Comparison of ENCODE assay signal across 8 mouse cellular contexts in the genomic region with DNA sequence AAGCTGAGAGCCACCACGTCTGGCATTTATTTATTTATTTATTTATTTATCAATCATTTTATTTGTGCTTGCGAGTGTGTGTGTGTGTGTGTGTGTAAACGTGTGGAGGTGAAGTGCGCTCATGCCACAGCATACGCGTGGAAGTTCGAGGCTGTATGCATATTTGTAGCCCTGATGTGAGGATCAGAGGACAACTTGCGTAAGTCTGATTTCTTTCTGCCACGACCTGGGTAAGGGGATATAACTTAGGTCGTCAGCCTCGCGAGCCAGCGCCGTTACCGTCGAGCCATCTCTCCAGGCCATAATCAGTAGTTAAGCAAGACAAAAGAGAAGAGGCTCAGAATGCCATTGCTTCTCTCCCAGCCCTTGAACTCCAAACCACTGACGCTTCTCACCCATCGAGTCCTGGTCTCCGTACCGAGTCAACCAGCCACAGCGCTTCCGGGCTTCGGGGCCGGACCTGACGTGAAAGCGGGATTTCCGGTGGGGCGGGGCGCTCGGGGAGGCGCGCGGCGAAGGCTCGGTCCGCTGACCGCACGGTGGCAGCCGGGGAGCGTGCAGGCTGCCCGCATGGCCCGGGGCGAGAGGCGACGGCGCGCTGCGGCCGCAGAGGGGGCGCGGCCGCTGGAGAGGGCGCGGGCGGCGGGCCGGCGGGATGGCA. TPM values are rescaled to one million over a fixed set of nuclear protein-coding genes. Genes with fewer than 3 reads are reported as not detected.
DNase-seq lines count a peak whose midpoint lies in the region; ATAC-seq and TF ChIP-seq lines count a peak whose summit lies in the region.

Gene Mogs (plus strand): TSS at position 486 of the 661 bp plus-strand sequence.

- H3K4me1 ChIP-seq in G1E (ENCODE audit: insufficient read depth, low read depth, low read length): peaks cover 82% of the 10 kb centered on the region
- H3K4me1 ChIP-seq in cerebellum, adult 2 months (ENCODE audit: control insufficient read depth, insufficient read depth, low read length): peaks cover 14% of the 10 kb centered on the region
- peaks cover 2% of the 10 kb centered on the region; the same call in 1 of the 2 replicates for H3K4me1 ChIP-seq in forebrain, postnatal 0 days (ENCODE audit: insufficient read depth)
- H3K4me1 ChIP-seq in lung, embryonic 14.5 days (ENCODE audit: insufficient read depth): peaks cover 9% of the 10 kb centered on the region

- no peak for TF ChIP-seq CTCF in G1E (IDR thresholded peaks at IDR 0.05; ENCODE audit: low read depth, low read length)
- TF ChIP-seq CTCF in cerebellum, adult 2 months (IDR thresholded peaks at IDR 0.05; ENCODE audit: borderline replicate concordance, insufficient read depth, low read depth, low read length): peak; percentile 27; the same call in 1 of the 2 replicates
- TF ChIP-seq CTCF in forebrain, postnatal 0 days (IDR thresholded peaks at IDR 0.05; ENCODE audit: low read depth): peak; percentile 53
- TF ChIP-seq CTCF in layer of hippocampus, adult 2 months (conservative IDR thresholded peaks at IDR 0.05): peak; percentile 61
- TF ChIP-seq CTCF in lung, embryonic 14.5 days (IDR thresholded peaks at IDR 0.05; ENCODE audit: low read depth): 0 out of 2 replicates have a peak, but pooled peaks have one; percentile 27

- H3K9ac ChIP-seq in forebrain, postnatal 0 days: peak within 1 kb of the TSS; percentile 76
- H3K9ac ChIP-seq in lung, embryonic 14.5 days: peak within 1 kb of the TSS; percentile 85

- peak; percentile 96 for DNase-seq in G1E (ENCODE audit: low spot score)
- DNase-seq in cerebellum, adult 2 months: peak; percentile 93
- DNase-seq in forebrain, postnatal 0 days: peak; percentile 90
- DNase-seq in heart, postnatal 36 days: peak; percentile 95 to 96
- DNase-seq in layer of hippocampus, adult 2 months (ENCODE audit: low spot score in 2 of 2): peak; percentile 92 to 94
- DNase-seq in lung, embryonic 14.5 days: peak; percentile 96
- DNase-seq in thymus, adult 18-20 months: peak; percentile 87 to 88

- TF ChIP-seq POLR2A in cerebellum, adult 2 months (IDR thresholded peaks at IDR 0.05; ENCODE audit: borderline replicate concordance, insufficient read depth, low read length): peak; percentile 94

- H3K27me3 ChIP-seq in G1E (ENCODE audit: insufficient read depth, low read length): no peaks in the 10 kb centered on the region
- H3K27me3 ChIP-seq in cerebellum, adult 2 months (ENCODE audit: control insufficient read depth, insufficient read depth, low read length): no peaks in the 10 kb centered on the region
- no peaks in the 10 kb centered on the region for H3K27me3 ChIP-seq in forebrain, postnatal 0 days (ENCODE audit: insufficient read depth, low read length)
- H3K27me3 ChIP-seq in lung, embryonic 14.5 days (ENCODE audit: insufficient read depth, low read length): no peaks in the 10 kb centered on the region

- 2% methylated on average over 56 of the region's 58 CpGs for WGBS in cerebellum, adult 2 months
- 2% methylated on average over 47 of the region's 58 CpGs for WGBS in forebrain, postnatal 0 days
- 1% methylated on average over 56 of the region's 58 CpGs for WGBS in lung, embryonic 14.5 days

- peak within 1 kb of the TSS; percentile 92 for H3K4me2 ChIP-seq in forebrain, postnatal 0 days (ENCODE audit: low read depth)
- peak within 1 kb of the TSS; percentile 91 for H3K4me2 ChIP-seq in lung, embryonic 14.5 days

- H3K36me3 ChIP-seq in G1E (replicated peaks): peaks cover 75% of the 10 kb centered on the region
- peaks cover 25% of the 10 kb centered on the region for H3K36me3 ChIP-seq in forebrain, postnatal 0 days (ENCODE audit: insufficient read depth)
- peaks cover 39% of the 10 kb centered on the region for H3K36me3 ChIP-seq in lung, embryonic 14.5 days (ENCODE audit: insufficient read depth)

- peak within 1 kb of the TSS; percentile 60 for H3K27ac ChIP-seq in cerebellum, adult 2 months (ENCODE audit: insufficient read depth, low read length)
- H3K27ac ChIP-seq in forebrain, postnatal 0 days (ENCODE audit: low read depth, low read length): peak within 1 kb of the TSS; percentile 74
- H3K27ac ChIP-seq in layer of hippocampus, adult 2 months: peak within 1 kb of the TSS; percentile 97
- peak within 1 kb of the TSS; percentile 84 for H3K27ac ChIP-seq in lung, embryonic 14.5 days (ENCODE audit: low read depth)

- H3K9me3 ChIP-seq in G1E (replicated peaks): no peaks in the 10 kb centered on the region
- no peaks in the 10 kb centered on the region for H3K9me3 ChIP-seq in forebrain, postnatal 0 days (ENCODE audit: low read length)
- H3K9me3 ChIP-seq in lung, embryonic 14.5 days (ENCODE audit: low read depth, low read length): no peaks in the 10 kb centered on the region

- ATAC-seq in G1E (ENCODE audit: extremely low read depth, insufficient number of reproducible peaks, low FRiP score, poor library complexity, severe bottlenecking): peak; percentile 69
- peak; percentile 92 for ATAC-seq in forebrain, postnatal 0 days
- ATAC-seq in lung, embryonic 14.5 days (ENCODE audit: insufficient read depth): peak; percentile 89
- peak; percentile 88 for ATAC-seq in neutrophil, adult 5-6 weeks (ENCODE audit: extremely low read depth, insufficient number of reproducible peaks, low FRiP score, poor library complexity, severe bottlenecking)

- peak within 1 kb of the TSS; percentile 94 for H3K4me3 ChIP-seq in G1E (ENCODE audit: low read depth, low read length)
- H3K4me3 ChIP-seq in cerebellum, adult 2 months (replicated peaks; ENCODE audit: insufficient read depth, low read depth, low read length): peak within 1 kb of the TSS; percentile 98
- H3K4me3 ChIP-seq in forebrain, postnatal 0 days (ENCODE audit: low read depth, low read length): peak within 1 kb of the TSS; percentile 68
- H3K4me3 ChIP-seq in layer of hippocampus, adult 2 months: peak within 1 kb of the TSS; percentile 88
- H3K4me3 ChIP-seq in lung, embryonic 14.5 days (ENCODE audit: low read depth, low read length): peak within 1 kb of the TSS; percentile 89

- intact Hi-C loops in heart, postnatal 36 days (cut with DNase I): no loop called here

RNA-seq across cellular contexts. Expression of gene Mogs, which starts in this region (rescaled TPM):
- total RNA-seq in G1E (2014; fragmentation: Nextera tagmentation): 26.5 and 28.3 TPM in 2 replicates
- total RNA-seq in G1E (2017): 44.6 and 47.7 TPM in 2 replicates
- 104 and 116 TPM in 2 replicates for polyA plus RNA-seq in G1E (2012)
- polyA plus RNA-seq in cerebellum, adult 2 months (2012; rRNA removed): 31.7 and 33.5 TPM in 2 replicates
- 39.7 and 43.5 TPM in 2 replicates for total RNA-seq in forebrain, postnatal 0 days (2014; rRNA removed)
- 15.7 and 17.4 TPM in 2 replicates for polyA plus RNA-seq in forebrain, postnatal 0 days (2015; fragmentation: Nextera tagmentation; extraction: Ambion mirVana)
- total RNA-seq in heart, postnatal 36 days (2021): 1 to 10 TPM; 8.2 to 8.8 TPM
- total RNA-seq in layer of hippocampus, adult 2 months (2021): 10 to 100 TPM; 24.0 to 26.4 TPM
- polyA plus RNA-seq in lung, embryonic 14.5 days (2014; fragmentation: Nextera tagmentation; extraction: Ambion mirVana): 53.7 and 66.6 TPM in 2 replicates
- total RNA-seq in neutrophil, adult 5-6 weeks (2017): 36.2 and 36.5 TPM in 2 replicates

Comparison
In these comparisons a context has a peak if more than half of its experiments do, and no peak if none do; other contexts are left out.
1. Peak in every context shown above with its lines: DNase-seq, ATAC-seq, H3K4me3 ChIP-seq and H3K27ac ChIP-seq.